Mouse (Mus musculus) ES-E14 (cell line): ENCODE data around the gene Nnmt. TPM values are rescaled to one million over a fixed set of nuclear protein-coding genes. Genes with fewer than 3 reads are reported as not detected.

Source experiments
- DNase-seq: peaks from one replicate; pipeline ENCODE4 v3.0.0-alpha.2; 2013; ENCODE audit warnings: low read depth, low spot score
- H3K27ac ChIP-seq: 2 replicates; pipeline ENCODE4 v1.5.1; 2012; ENCODE audit warnings: low read depth, mild to moderate bottlenecking, low read length, moderate library complexity, mixed read lengths; ENCODE audit not compliant: poor library complexity, insufficient read depth, severe bottlenecking
- H3K36me3 ChIP-seq: 2 replicates; pipeline ENCODE4 v1.6.1; 2012; ENCODE audit warnings: mild to moderate bottlenecking, low read length, moderate library complexity, mixed read lengths; ENCODE audit not compliant: control insufficient read depth, poor library complexity, insufficient read depth, severe bottlenecking
- H3K4me1 ChIP-seq, 2 experiments: fragments of 150-350 bp in 1 of 2; sonication (generic) in 1 of 2; 2 replicates each; pipeline ENCODE4 v1.6.1; 2012; ENCODE audit warnings: low read length in 2 of 2, mild to moderate bottlenecking in 1 of 2, mixed read lengths in 1 of 2; ENCODE audit not compliant: control insufficient read depth in 2 of 2, insufficient read depth in 2 of 2, poor library complexity in 1 of 2
- H3K4me3 ChIP-seq, 2 experiments: fragments of 150-350 bp in 1 of 2; sonication (generic) in 1 of 2; 2 replicates each; pipeline ENCODE4 v1.5.1; 2012; ENCODE audit warnings: low read length in 2 of 2, low read depth in 1 of 2, mild to moderate bottlenecking in 1 of 2, mixed read lengths in 1 of 2; ENCODE audit not compliant: insufficient read depth in 1 of 2, poor library complexity in 1 of 2, severe bottlenecking in 1 of 2
- H3K9ac ChIP-seq: 2 replicates; pipeline ENCODE4 v1.6.1; 2012; ENCODE audit warnings: low read depth, mild to moderate bottlenecking, low read length, mixed read lengths; ENCODE audit not compliant: poor library complexity, insufficient read depth, severe bottlenecking
- H3K9me3 ChIP-seq: fragments of 150-350 bp; sonication (generic); 2 replicates; pipeline ENCODE4 v1.6.1; 2012; ENCODE audit warnings: low read depth, mild to moderate bottlenecking, low read length; ENCODE audit not compliant: control insufficient read depth, insufficient read depth
- CHD2 ChIP-seq: IDR thresholded peaks from 2 replicates; pipeline ENCODE4 v1.6.1; 2014; ENCODE audit warnings: mild to moderate bottlenecking, low read depth, low read length, inconsistent platforms
- HCFC1 ChIP-seq: IDR thresholded peaks from 2 replicates; pipeline ENCODE4 v1.6.1; 2012; ENCODE audit warnings: low read length, inconsistent platforms, borderline replicate concordance; ENCODE audit not compliant: insufficient read depth
- MAFK ChIP-seq: IDR thresholded peaks from 2 replicates; pipeline ENCODE4 v1.6.1; 2014; ENCODE audit warnings: mild to moderate bottlenecking, low read depth, low read length, inconsistent platforms; ENCODE audit not compliant: insufficient read depth
- ZC3H11A ChIP-seq: IDR thresholded peaks from 2 replicates; pipeline ENCODE4 v1.6.1; 2012; ENCODE audit warnings: low read depth, mild to moderate bottlenecking, inconsistent platforms, low read length, borderline replicate concordance
- ZNF384 ChIP-seq: IDR thresholded peaks from 2 replicates; pipeline ENCODE4 v1.6.1; 2012; ENCODE audit warnings: low read depth, low read length, inconsistent platforms
- in situ Hi-C, 2 experiments: fragments of 600-800 bp; cut with MboI; formaldehyde crosslinking; loops; one replicate each; pipeline ENCODE4 v1.15.1; 2025; ENCODE audit warnings: low sequenced_read_pairs in 2 of 2, inconsistent platforms in 1 of 2; ENCODE audit not compliant: unreplicated experiment in 2 of 2
- total RNA-seq: library from RNA; depleted of rRNA; stranded (reverse); fragments of 300-350 nt; gene quantifications from 2 replicates; pipeline ENCODE4 v1.2.3, GENCODE M21; 2012

The Nnmt gene
- total RNA-seq, 1 experiment, result 0.31 TPM

GRCm38 (mm10) chr9:48605697-48606096, 744 bp upstream of the Nnmt start:
- Histone ChIP-seq H3K4me1 (no peaks in the 10 kb centered on the region), H3K36me3 (no peaks in the 10 kb centered on the region), H3K27ac (no peak overlapping the region), H3K9me3 (no peaks in the 10 kb centered on the region), H3K4me3 (no peak overlapping the region), H3K9ac (no peak overlapping the region)
- TF ChIP-seq CHD2 (no peak), HCFC1 (no peak), MAFK (no peak), ZC3H11A (no peak), ZNF384 (no peak)
- DNase-seq, result peak; percentile 27
- in situ Hi-C loops, result no loop called here

GRCm38 (mm10) chr9:48604226-48604625, 727 bp downstream of the Nnmt start:
- in situ Hi-C loops, result no loop called here
- no peak overlapping the region for H3K4me3 ChIP-seq

GRCm38 (mm10) chr9:48600881-48601280, 4.1 kb downstream of the Nnmt start:
- no peak for TF ChIP-seq CHD2
- TF ChIP-seq ZNF384, result no peak
- TF ChIP-seq MAFK, result no peak
- no peak for TF ChIP-seq HCFC1
- no peak for TF ChIP-seq ZC3H11A
- in situ Hi-C loops, result no loop called here
- H3K27ac ChIP-seq, result no peak overlapping the region
- no peaks in the 10 kb centered on the region for H3K36me3 ChIP-seq
- H3K4me1 ChIP-seq, result peaks cover 6% of the 10 kb centered on the region in 2 experiments; a peak in 1 of 4 replicates
- H3K9ac ChIP-seq, result no peak overlapping the region
- no peak for DNase-seq
- no peak overlapping the region for H3K4me3 ChIP-seq
- H3K9me3 ChIP-seq, result no peaks in the 10 kb centered on the region

More at GRCm38 (mm10) chr9:48604226-48604625, 727 bp downstream of the Nnmt start:
- Histone ChIP-seq H3K27ac (no peak overlapping the region), H3K36me3 (no peaks in the 10 kb centered on the region), H3K9ac (no peak overlapping the region), H3K9me3 (no peaks in the 10 kb centered on the region), H3K4me1 (no peaks in the 10 kb centered on the region)
- DNase-seq, result no peak
- TF ChIP-seq HCFC1, result no peak
- TF ChIP-seq CHD2, result no peak
- TF ChIP-seq MAFK, result no peak
- no peak for TF ChIP-seq ZNF384
- no peak for TF ChIP-seq ZC3H11A

GRCm38 (mm10) chr9:48600066-48600465, 4.9 kb downstream of the Nnmt start:
- H3K9me3 ChIP-seq, result no peaks in the 10 kb centered on the region
- TF ChIP-seq HCFC1 (no peak), CHD2 (no peak), ZNF384 (no peak), MAFK (no peak), ZC3H11A (no peak)
- no peak for DNase-seq
- H3K4me3 ChIP-seq, result no peak overlapping the region
- H3K27ac ChIP-seq, result no peak overlapping the region
- H3K9ac ChIP-seq, result no peak overlapping the region
- in situ Hi-C loops, result no loop called here
- H3K4me1 ChIP-seq, result peaks cover 6% of the 10 kb centered on the region in 2 experiments; a peak in 1 of 4 replicates
- no peaks in the 10 kb centered on the region for H3K36me3 ChIP-seq

GRCm38 (mm10) chr9:48597494-48597893, 7.5 kb downstream of the Nnmt start:
- Histone ChIP-seq H3K4me3 (no peak overlapping the region), H3K4me1 (peaks cover 6 to 8% of the 10 kb centered on the region in 2 experiments; a peak in 1 of 4 replicates), H3K9me3 (no peaks in the 10 kb centered on the region), H3K27ac (no peak overlapping the region), H3K36me3 (no peaks in the 10 kb centered on the region), H3K9ac (no peak overlapping the region)
- DNase-seq, result peak; percentile 50
- in situ Hi-C loops, result no loop called here
- TF ChIP-seq HCFC1, result no peak
- TF ChIP-seq ZC3H11A, result no peak
- TF ChIP-seq CHD2, result no peak
- no peak for TF ChIP-seq MAFK
- no peak for TF ChIP-seq ZNF384
